Mouse (Mus musculus) ovary, postnatal 14 days (tissue): ENCODE results near the gene Epha2.

Source experiments
- DNase-seq: peaks from one replicate; pipeline ENCODE4 v3.0.0; 2022; ENCODE audit warnings: low spot score

Epha2 gene

GRCm38 (mm10) chr4:141303402-141304222 lies 2.6 kb downstream of the Epha2 start:
- no peak for DNase-seq

GRCm38 (mm10) chr4:141304223-141304611 lies 3.2 kb downstream of the Epha2 start:
- DNase-seq: no peak

GRCm38 (mm10) chr4:141306057-141306456 lies 5.0 kb downstream of the Epha2 start:
- DNase-seq: no peak

- no peak for DNase-seq
These were observed 7.3 kb downstream of the Epha2 start for GRCm38 (mm10) chr4:141308381-141308780.

- no peak for DNase-seq
These were observed 8.1 kb downstream of the Epha2 start for GRCm38 (mm10) chr4:141308857-141309772.

GRCm38 (mm10) chr4:141309773-141310145 lies 8.7 kb downstream of the Epha2 start:
- no peak for DNase-seq

GRCm38 (mm10) chr4:141310191-141310606 lies 9.2 kb downstream of the Epha2 start:
- DNase-seq: no peak

- DNase-seq: no peak
These were observed 10.0 kb downstream of the Epha2 start for GRCm38 (mm10) chr4:141311078-141311477.

GRCm38 (mm10) chr4:141311506-141311905 lies 10.5 kb downstream of the Epha2 start:
- DNase-seq: no peak

GRCm38 (mm10) chr4:141311908-141312307 lies 10.9 kb downstream of the Epha2 start:
- DNase-seq: no peak

GRCm38 (mm10) chr4:141312513-141313131 lies 11.6 kb downstream of the Epha2 start:
- no peak for DNase-seq

GRCm38 (mm10) chr4:141313481-141313880 lies 12.4 kb downstream of the Epha2 start:
- no peak for DNase-seq

- no peak for DNase-seq
These were observed 12.9 kb downstream of the Epha2 start for GRCm38 (mm10) chr4:141313924-141314323.

GRCm38 (mm10) chr4:141314745-141315144 lies 13.7 kb downstream of the Epha2 start:
- DNase-seq: no peak

GRCm38 (mm10) chr4:141316023-141316422 lies 15.0 kb downstream of the Epha2 start:
- no peak for DNase-seq

GRCm38 (mm10) chr4:141316498-141317180 lies 15.6 kb downstream of the Epha2 start:
- DNase-seq: no peak

GRCm38 (mm10) chr4:141317914-141318313 lies 16.9 kb downstream of the Epha2 start:
- DNase-seq: no peak

- DNase-seq: no peak
These were observed 21.5 kb downstream of the Epha2 start for GRCm38 (mm10) chr4:141322526-141322925.

- no peak for DNase-seq
These were observed 23.7 kb downstream of the Epha2 start for GRCm38 (mm10) chr4:141324771-141325191.

GRCm38 (mm10) chr4:141325636-141326035 lies 24.6 kb downstream of the Epha2 start:
- no peak for DNase-seq

GRCm38 (mm10) chr4:141327075-141327474 lies 26.0 kb downstream of the Epha2 start:
- no peak for DNase-seq

GRCm38 (mm10) chr4:141328742-141329141 lies 27.7 kb downstream of the Epha2 start:
- no peak for DNase-seq
